Comparison of ENCODE assay signal across 10 mouse cellular contexts in the genomic region with DNA sequence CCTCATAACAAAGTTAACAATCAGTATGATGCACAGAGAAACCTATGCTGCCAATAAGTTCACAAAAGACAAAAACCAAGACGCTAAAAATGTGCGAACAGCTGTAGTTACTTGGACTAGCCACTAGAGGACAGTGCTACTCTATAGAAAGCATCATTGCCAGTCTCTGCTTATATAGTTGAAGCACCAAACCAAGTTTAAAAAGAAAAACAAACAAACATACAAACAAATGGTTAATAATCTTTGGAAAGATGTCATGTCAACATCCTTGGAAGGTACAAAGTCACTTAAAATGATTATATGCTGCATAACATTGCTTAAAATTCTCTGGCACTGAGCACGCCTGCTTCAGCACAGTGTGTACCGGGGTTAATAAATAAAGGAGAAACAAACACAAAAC. TPM values are rescaled to one million over a fixed set of nuclear protein-coding genes. Genes with fewer than 3 reads are reported as not detected.
A peak's percentile ranks its signal among the peaks of the same experiment; 100 is the strongest.
DNase-seq lines count a peak whose midpoint lies in the region; ATAC-seq and TF ChIP-seq lines count a peak whose summit lies in the region.
"Had no signal": no experiment of that assay in that cellular context is flagged by ENCODE, and none has a peak within 500 bp of the region (broad histone marks: within the 10 kb centered on the region; RNA-seq: fewer than 3 reads in every experiment).

No protein-coding gene starts in this region.

- DNase-seq in CH12.LX (ENCODE audit: extremely low read depth) = no peak
- peak; percentile 40 to 74 for DNase-seq in cerebellum, postnatal 10 days
- peak; percentile 12 for DNase-seq in lung, postnatal 10 days
- DNase-seq in thymus, postnatal 36 days = no peak
- DNase-seq in adrenal gland, postnatal 25 days = no peak
- DNase-seq in thymus, adult 2 months = no peak

- no peak for TF ChIP-seq POLR2A in CH12.LX (IDR thresholded peaks at IDR 0.05; ENCODE audit: low read depth, low read length)
- TF ChIP-seq POLR2A in thymus, adult 2 months (IDR thresholded peaks at IDR 0.05; ENCODE audit: control insufficient read depth, extremely low read depth, insufficient read depth, low read length, poor library complexity) = no peak

- peak; percentile 60 for TF ChIP-seq RAD21 in CH12.LX (IDR thresholded peaks at IDR 0.05; ENCODE audit: low read depth, low read length)

- H3K9ac ChIP-seq in intestine, embryonic 16.5 days (ENCODE audit: low read depth, low read length) = no peak overlapping the region
- no peak overlapping the region for H3K9ac ChIP-seq in intestine, embryonic 15.5 days
- no peak overlapping the region for H3K9ac ChIP-seq in CH12.LX (ENCODE audit: insufficient read depth, low read depth)
- H3K9ac ChIP-seq: heart, embryonic 15.5 days; midbrain, embryonic 12.5 days had no signal

- H3K27ac ChIP-seq in intestine, embryonic 16.5 days (ENCODE audit: low read length) = no peak overlapping the region
- no peak overlapping the region for H3K27ac ChIP-seq in intestine, embryonic 15.5 days
- H3K27ac ChIP-seq in CH12.LX (ENCODE audit: insufficient read depth, low read depth) = no peak overlapping the region
- no peak overlapping the region for H3K27ac ChIP-seq in thymus, adult 2 months (ENCODE audit: control insufficient read depth, insufficient read depth, low read length)
- H3K27ac ChIP-seq: heart, embryonic 15.5 days; midbrain, embryonic 12.5 days had no signal

- H3K27me3 ChIP-seq in intestine, embryonic 16.5 days (replicated peaks; ENCODE audit: control insufficient read depth, insufficient read depth, low read length) = peaks cover 11% of the 10 kb centered on the region; the same call in 1 of the 2 replicates
- peaks cover 6% of the 10 kb centered on the region; the same call in 1 of the 2 replicates for H3K27me3 ChIP-seq in intestine, embryonic 15.5 days (replicated peaks)
- no peaks in the 10 kb centered on the region for H3K27me3 ChIP-seq in CH12.LX (replicated peaks)
- H3K27me3 ChIP-seq in thymus, adult 2 months (ENCODE audit: control insufficient read depth, insufficient read depth, low read length) = peaks cover 4% of the 10 kb centered on the region; the same call in 1 of the 2 replicates

- no peak overlapping the region for H3K4me3 ChIP-seq in intestine, embryonic 16.5 days (ENCODE audit: low read length)
- no peak overlapping the region for H3K4me3 ChIP-seq in intestine, embryonic 15.5 days (replicated peaks)
- H3K4me3 ChIP-seq in CH12.LX (replicated peaks in 1 of 3; ENCODE audit: low read depth in 2 of 3, low read length in 2 of 3, poor library complexity in 1 of 3) = no peak overlapping the region
- H3K4me3 ChIP-seq in thymus, adult 2 months (ENCODE audit: control insufficient read depth, insufficient read depth, low read length) = no peak overlapping the region
- H3K4me3 ChIP-seq: heart, embryonic 15.5 days; midbrain, embryonic 12.5 days had no signal

- no peaks in the 10 kb centered on the region for H3K9me3 ChIP-seq in intestine, embryonic 16.5 days (ENCODE audit: control insufficient read depth, low read length)
- no peaks in the 10 kb centered on the region for H3K9me3 ChIP-seq in intestine, embryonic 15.5 days
- H3K9me3 ChIP-seq in CH12.LX (replicated peaks; ENCODE audit: low read length) = peaks cover 66% of the 10 kb centered on the region
- H3K9me3 ChIP-seq: heart, embryonic 15.5 days; midbrain, embryonic 12.5 days had no signal

- 34% methylated on average over 4 of the region's 4 CpGs for WGBS in intestine, embryonic 16.5 days
- WGBS in intestine, embryonic 15.5 days = 38% methylated on average over 4 of the region's 4 CpGs
- WGBS in thymus, adult 2 months = 52% methylated on average over 4 of the region's 4 CpGs

- TF ChIP-seq EP300 in CH12.LX (IDR thresholded peaks at IDR 0.05; ENCODE audit: low read length) = no peak

- peak; percentile 56 to 64 for TF ChIP-seq CTCF in CH12.LX (conservative IDR thresholded peaks at IDR 0.05 in 1 of 2, IDR thresholded peaks at IDR 0.05 in 1 of 2; ENCODE audit: low read depth in 2 of 2, low read length in 2 of 2)
- no peak for TF ChIP-seq CTCF in thymus, adult 2 months (IDR thresholded peaks at IDR 0.05; ENCODE audit: borderline replicate concordance, control insufficient read depth, extremely low read depth, insufficient read depth, low read length, poor library complexity)

- peak; percentile 37; the same call in 1 of the 2 replicates for ATAC-seq in intestine, embryonic 16.5 days
- no peak for ATAC-seq in intestine, embryonic 15.5 days

- no peaks in the 10 kb centered on the region for H3K79me2 ChIP-seq in CH12.LX (replicated peaks; ENCODE audit: control insufficient read depth, extremely low read depth, insufficient read depth, poor library complexity, severe bottlenecking)

- no peak overlapping the region for H3K4me2 ChIP-seq in intestine, embryonic 16.5 days (ENCODE audit: low read depth, low read length)
- no peak overlapping the region for H3K4me2 ChIP-seq in intestine, embryonic 15.5 days (replicated peaks)
- H3K4me2 ChIP-seq in CH12.LX (ENCODE audit: insufficient read depth, low read depth, poor library complexity, severe bottlenecking) = no peak overlapping the region
- H3K4me2 ChIP-seq: heart, embryonic 15.5 days had no signal

- H3K36me3 ChIP-seq in intestine, embryonic 16.5 days (ENCODE audit: control insufficient read depth, insufficient read depth, low read length) = no peaks in the 10 kb centered on the region
- no peaks in the 10 kb centered on the region for H3K36me3 ChIP-seq in intestine, embryonic 15.5 days
- H3K36me3 ChIP-seq in CH12.LX (replicated peaks in 1 of 2; ENCODE audit: control insufficient read depth in 1 of 2, insufficient read depth in 1 of 2, low read length in 1 of 2) = no peaks in the 10 kb centered on the region
- no peaks in the 10 kb centered on the region for H3K36me3 ChIP-seq in thymus, adult 2 months (ENCODE audit: control insufficient read depth, insufficient read depth, low read length)
- H3K36me3 ChIP-seq: heart, embryonic 15.5 days; midbrain, embryonic 12.5 days had no signal

- in situ Hi-C loops in CH12.LX (cut with MboI; ENCODE audit: low pct_ligation_motif_present, low pct_unique_long_range_greater_than_20kb, low sequenced_read_pairs) = no loop called here

- dilution Hi-C loops in CH12.LX (cut with MboI; ENCODE audit: extremely low pct_ligation_motif_present, extremely low pct_unique_long_range_greater_than_20kb, low sequenced_read_pairs) = no loop called here

- no peaks in the 10 kb centered on the region for H3K4me1 ChIP-seq in intestine, embryonic 16.5 days (ENCODE audit: control insufficient read depth, insufficient read depth, low read length)
- H3K4me1 ChIP-seq in intestine, embryonic 15.5 days (replicated peaks) = 0 out of 2 replicates have a peak, but pooled peaks cover 3% of the 10 kb centered on the region
- no peaks in the 10 kb centered on the region for H3K4me1 ChIP-seq in CH12.LX (ENCODE audit: control insufficient read depth in 1 of 2, insufficient read depth in 2 of 2)
- H3K4me1 ChIP-seq in thymus, adult 2 months (replicated peaks; ENCODE audit: control insufficient read depth, insufficient read depth, low read length) = no peaks in the 10 kb centered on the region

TF ChIP-seq in CH12.LX, 34 proteins besides CTCF, POLR2A, EP300 and RAD21:
- TF ChIP-seq SMC3 (IDR thresholded peaks at IDR 0.05; ENCODE audit: low read depth, low read length) (peak; percentile 32), TBP (conservative IDR thresholded peaks at IDR 0.05; ENCODE audit: low read depth, low read length) (no peak)

RNA-seq across cellular contexts. Expression of a gene that starts 5.6 kb away (rescaled TPM):
- 3.0 and 3.7 TPM in 2 replicates for polyA plus RNA-seq in intestine, embryonic 16.5 days (2015; fragmentation: Nextera tagmentation; extraction: Ambion mirVana)
- polyA plus RNA-seq in intestine, embryonic 15.5 days (2015; fragmentation: Nextera tagmentation; extraction: Ambion mirVana) = 3.8 and 4.0 TPM in 2 replicates
- not detected in 2 replicates for total RNA-seq in CH12.LX (2012; rRNA removed)
- total RNA-seq in CH12.LX (2014; rRNA removed) = not detected in 2 replicates
- polyA plus RNA-seq in CH12.LX (2012; ENCODE audit: insufficient read length, low read depth) = not detected in 2 replicates
- 0.33 and 1.2 TPM in 2 replicates for total RNA-seq in adrenal gland, postnatal 25 days (2021)
- not detected in 2 replicates for polyA plus RNA-seq in thymus, adult 2 months (2012; rRNA removed)

Comparison
In these comparisons a context has a peak if more than half of its experiments do, and no peak if none do; other contexts are left out.
1. DNase-seq: peak in cerebellum, postnatal 10 days (2 of 2) and lung, postnatal 10 days (single experiment); none in CH12.LX (single experiment), thymus, postnatal 36 days (0 of 2), adrenal gland, postnatal 25 days (single experiment) and thymus, adult 2 months (single experiment).